Mouse (Mus musculus): ENCODE measurements around the gene Utrn. TPM values are rescaled to one million over a fixed set of nuclear protein-coding genes. Genes with fewer than 3 reads are reported as not detected.

The Utrn gene
- total RNA-seq, 2 experiments from 2014 or later, result 29.6 to 39.0 TPM

GRCm38 (mm10) chr10:12534801-12535200, 334.4 kb downstream of the Utrn start:
- DNase-seq, result no peak

DNA sequence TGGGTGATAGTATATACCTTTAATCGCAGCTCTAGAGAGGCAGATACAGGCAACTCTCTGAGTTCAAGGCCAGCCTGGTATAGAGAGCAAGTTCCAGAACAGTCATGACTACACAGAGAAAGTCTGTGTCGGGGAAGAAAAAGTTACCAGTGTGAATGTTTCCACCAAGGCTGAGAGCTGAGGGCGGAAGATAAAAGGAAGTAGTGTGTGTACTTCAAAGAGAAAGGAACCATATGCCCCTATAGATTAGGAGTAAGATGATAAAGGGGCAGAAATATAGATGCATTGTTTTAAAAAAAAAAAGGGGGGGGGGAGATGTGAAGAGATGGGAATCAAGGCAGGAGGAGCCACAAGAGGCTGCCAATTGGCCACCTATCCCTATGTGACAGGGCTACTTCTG, 334.9 kb downstream of the Utrn start:
- no peak for DNase-seq

GRCm38 (mm10) chr10:12522078-12522477, 347.1 kb downstream of the Utrn start:
- no peak for DNase-seq

DNA sequence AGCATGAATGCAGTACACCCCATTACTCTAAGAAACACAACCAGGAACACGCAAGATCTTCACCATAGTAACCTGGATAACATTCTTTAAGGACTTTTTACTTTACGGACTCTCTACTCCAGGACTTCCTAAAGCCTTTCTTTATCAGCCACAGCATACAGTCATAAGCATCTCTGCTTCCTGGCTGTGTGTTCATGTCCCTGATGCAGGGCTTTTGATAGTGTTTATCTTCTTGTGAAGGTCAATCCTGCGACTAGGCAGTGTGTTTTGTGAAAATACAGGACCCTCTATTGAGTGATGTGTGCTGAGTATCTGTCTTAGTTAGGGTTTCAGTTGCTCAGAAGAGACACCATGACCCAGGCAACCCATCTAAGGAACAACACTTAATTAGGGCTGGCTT, 351.0 kb downstream of the Utrn start:
- DNase-seq, result no peak

DNA sequence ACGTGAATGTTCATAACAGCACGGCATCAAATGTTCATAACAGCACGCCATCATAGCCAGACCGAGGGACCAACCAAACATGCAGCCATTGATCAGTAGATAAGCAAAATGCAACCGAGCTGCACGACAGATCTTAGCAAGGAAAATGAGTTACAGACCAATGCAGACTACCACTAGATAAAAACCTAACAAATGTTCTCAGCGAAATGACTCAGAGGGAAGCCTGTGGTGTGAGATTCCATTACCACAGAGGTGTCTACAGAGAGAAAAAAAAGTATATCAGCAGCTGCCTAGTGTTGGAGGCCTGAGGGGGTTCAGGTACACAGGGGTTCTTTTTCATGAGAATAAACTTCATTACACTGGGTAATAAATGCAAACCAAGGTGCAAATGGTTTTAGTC, 363.6 kb downstream of the Utrn start:
- DNase-seq, result no peak

DNA sequence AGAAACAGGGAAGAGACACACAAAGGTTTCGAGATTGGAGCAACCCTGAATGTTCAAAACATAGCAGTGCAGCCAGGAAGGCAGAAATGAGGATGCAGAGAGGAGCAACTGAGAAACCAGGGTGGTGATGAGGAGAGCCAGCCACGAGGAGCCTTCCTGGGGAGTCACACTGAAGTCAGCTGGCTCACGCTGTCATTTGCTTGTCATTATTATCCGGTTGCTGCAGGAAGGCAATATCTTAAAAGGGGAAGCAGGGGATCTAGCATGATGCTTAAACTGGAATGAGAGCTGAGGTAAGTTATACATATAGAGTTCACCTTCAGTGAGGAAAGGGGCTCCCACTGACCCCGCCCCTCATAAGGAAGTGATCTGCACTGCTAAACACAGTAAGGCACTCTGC, 368.7 kb downstream of the Utrn start:
- DNase-seq, result no peak

- no peak for DNase-seq
Observed at GRCm38 (mm10) chr10:12497555-12497954, 371.6 kb downstream of the Utrn start.

DNA sequence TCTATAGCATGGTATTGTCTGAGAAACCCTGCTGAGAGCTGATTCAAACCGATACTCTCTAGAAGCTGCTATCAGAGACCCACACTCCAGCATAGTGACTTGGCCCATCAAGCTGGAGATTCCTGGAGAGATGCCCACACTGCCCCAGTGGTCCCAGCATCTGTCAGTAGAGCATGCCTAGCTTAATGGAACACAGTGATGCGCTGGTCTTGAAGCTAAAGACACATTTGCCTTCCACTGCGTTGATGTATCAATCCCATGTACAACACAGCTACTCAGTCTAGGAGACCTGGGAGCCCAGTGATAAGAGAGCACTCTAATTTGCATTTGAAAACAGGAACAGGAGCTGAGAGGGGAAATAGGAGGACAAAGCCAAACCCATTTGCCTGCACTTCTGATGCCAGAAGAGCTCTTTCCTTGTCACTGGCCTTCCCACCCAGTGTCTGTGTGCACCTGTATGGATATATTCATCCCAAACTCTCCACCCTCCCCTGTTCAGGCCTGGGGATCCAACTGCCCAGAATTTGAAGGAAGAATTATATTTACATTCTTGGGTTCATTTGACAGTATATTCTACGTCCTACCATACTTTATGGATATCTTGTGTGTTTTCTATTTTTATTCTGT, 379.5 kb downstream of the Utrn start:
- DNase-seq, result no peak

GRCm38 (mm10) chr10:12488518-12488917, 380.6 kb downstream of the Utrn start:
- DNase-seq, result no peak

DNA sequence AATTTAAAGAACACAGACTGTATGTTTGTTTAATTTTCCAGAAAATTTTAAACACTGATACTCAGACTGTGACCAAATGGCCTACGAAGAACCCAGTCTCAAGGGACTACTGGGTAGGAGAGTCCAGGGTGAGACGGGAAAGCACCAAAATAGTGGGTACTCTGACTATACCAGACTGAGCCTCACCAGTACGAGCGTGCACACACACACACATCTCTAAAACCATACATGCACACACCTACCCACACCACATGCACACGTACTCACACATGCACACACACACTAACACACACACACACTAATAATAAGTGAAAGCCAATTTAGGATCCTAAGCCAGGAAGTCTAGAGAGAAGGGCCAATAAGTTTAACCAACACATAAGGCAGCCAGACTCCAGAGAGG, 381.0 kb downstream of the Utrn start:
- no peak for DNase-seq

- DNase-seq, result no peak
Observed at GRCm38 (mm10) chr10:12483494-12483893, 385.7 kb downstream of the Utrn start.

DNA sequence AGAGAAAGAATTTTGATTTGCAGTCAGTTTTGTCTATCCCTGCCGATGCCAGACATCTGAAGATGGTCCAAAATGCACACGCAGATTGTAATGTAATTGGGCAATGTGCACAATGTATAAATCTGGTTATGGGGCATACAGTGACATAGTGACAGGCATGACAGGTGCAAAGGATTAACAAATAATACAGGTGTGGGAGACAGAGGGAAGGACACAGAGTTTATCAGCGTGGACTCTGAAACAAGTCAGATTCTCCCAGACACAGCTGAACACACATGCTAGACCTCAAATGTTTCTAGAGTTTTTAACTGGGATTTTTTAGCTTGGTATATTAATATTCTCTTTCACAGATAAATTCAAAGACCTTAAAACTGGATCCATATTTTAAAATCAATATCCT, 386.2 kb downstream of the Utrn start:
- no peak for DNase-seq

- no peak for DNase-seq
Observed at GRCm38 (mm10) chr10:12474850-12475621, 394.1 kb downstream of the Utrn start.

DNA sequence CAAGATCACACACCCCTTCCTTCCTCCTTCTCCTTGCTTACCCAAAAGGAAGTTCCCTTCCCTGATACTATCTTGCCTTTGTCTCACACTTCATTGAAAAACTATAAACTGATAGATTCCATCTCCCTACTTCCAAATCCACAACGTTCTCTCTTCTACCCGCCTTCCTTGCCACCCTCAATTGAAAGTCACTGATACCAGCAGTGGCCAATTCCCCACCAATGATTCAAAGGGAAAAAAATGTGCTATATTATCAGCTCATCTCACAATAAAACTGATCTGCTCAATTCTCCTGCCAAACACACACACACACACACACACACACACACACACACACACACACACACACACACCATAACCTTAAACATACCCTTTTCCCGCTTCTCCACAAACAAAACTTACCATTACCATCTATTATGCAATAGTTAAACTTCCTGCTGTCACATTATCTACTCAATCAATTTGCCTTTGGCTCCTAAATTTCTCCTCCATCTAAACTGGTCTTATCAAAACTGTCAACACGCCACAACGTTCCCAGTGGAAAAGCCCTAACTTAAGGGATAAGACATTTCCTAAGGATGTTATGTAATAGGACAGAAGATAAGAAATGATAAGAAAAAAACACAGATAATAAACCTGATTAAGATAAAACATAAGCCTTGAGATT, 399.6 kb downstream of the Utrn start:
- DNase-seq, result no peak

DNA sequence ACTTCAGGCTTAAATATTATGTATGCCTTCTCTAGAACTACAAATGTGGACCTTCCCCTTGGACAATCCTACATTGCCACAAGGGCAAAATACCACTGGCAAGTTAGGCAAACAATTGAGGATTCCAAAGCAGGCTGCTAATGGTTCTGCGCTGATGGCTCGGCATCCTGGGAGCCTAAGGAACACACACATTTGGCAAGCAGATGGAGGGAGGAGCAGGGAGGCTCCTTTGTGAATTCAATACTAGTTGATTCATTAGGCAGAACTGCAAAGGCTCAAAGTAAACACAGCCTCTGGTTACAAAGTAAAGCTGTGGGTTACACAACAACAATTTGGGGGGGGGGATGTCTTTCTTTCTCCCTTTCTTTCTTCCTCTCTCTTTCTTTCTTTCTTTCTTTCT, 401.6 kb downstream of the Utrn start:
- DNase-seq, result peak; percentile 17

DNA sequence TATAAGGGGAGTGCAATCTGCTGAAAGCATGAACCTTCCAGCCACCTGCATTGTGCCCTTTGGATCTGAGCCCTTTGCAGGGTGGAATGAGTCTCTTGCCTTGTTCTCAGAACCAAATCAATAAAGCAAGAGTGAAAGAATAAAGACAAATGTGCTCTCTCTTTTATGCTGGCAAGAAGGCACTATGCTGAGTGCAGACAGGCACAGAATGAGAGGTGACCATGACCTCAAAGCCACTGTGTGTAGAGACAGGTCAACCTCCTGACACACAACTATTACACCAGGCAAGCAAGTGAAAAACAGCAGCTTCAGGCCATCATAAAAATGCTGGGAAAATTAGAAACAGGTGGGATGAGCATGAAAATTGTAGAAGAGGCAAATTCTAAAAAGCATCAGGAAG, 408.2 kb downstream of the Utrn start:
- no peak for DNase-seq

- DNase-seq, result no peak
Observed at GRCm38 (mm10) chr10:12456867-12457266, 412.3 kb downstream of the Utrn start.

DNA sequence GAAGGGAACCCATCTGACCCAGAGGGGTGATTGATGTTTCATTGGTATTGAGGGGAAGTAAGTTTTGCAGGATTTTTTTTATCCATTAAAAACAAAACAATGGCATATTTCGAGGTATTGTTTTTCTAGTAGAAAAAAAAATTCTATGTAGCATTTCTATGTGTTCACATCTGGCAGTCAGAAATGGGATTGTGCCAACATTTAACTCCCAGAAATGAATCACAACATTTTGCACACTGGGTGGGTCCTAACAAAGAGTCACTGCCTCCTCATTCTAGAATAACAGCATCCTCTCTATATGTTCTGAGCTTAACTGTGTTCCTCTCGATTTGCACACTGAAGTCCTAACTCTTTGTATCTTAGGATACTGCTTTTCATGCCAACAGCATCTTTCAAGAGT, 416.5 kb downstream of the Utrn start:
- DNase-seq, result no peak

- no peak for DNase-seq
Observed at GRCm38 (mm10) chr10:12444122-12444521, 425.0 kb downstream of the Utrn start.

- no peak for DNase-seq
Observed at GRCm38 (mm10) chr10:12433161-12433560, 436.0 kb downstream of the Utrn start.

- no peak for DNase-seq
Observed at GRCm38 (mm10) chr10:12430399-12430798, 438.8 kb downstream of the Utrn start.

DNA sequence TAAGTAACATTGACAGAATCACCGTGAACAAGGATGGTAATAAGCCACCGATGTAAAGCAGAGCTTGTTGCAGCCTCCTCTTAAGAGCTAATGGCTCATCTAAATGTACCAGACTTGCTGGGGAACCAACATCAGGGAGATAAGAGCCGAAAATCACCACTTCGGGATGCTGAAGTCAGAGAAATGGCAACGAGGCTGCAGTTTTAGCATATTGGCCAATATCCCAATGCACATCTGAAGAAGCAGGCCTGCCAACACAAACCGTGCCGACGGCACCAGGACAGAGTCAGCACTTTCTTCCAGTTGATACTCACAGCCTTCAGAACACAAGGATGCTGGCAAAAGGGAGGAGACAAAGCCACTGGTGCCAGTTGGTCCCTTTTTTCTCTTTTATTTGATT, 442.3 kb downstream of the Utrn start:
- DNase-seq, result no peak

DNA sequence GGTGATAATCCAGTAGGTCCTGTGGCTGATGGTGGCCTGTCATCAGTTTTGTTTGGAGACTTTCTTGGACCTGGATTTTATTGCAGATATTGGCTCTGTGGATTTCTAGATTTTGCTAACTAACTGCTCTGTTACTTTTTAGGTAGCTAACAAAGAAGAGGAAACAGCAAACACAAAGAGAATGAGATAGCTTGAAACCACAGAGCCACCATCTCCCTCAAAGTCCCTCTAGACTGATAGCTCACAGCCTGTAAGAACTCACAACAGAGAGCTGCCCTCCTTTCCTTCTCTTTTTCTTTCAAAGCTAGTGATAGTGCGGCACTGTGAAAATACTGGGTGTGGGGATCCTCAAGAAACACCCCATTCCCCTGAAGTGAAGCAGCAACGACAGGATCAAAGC, 444.2 kb downstream of the Utrn start:
- no peak for DNase-seq

All from gastrocnemius, postnatal 25 days (tissue).